Mouse (Mus musculus): Measurements from ENCODE around the gene Arrdc3.

DNA sequence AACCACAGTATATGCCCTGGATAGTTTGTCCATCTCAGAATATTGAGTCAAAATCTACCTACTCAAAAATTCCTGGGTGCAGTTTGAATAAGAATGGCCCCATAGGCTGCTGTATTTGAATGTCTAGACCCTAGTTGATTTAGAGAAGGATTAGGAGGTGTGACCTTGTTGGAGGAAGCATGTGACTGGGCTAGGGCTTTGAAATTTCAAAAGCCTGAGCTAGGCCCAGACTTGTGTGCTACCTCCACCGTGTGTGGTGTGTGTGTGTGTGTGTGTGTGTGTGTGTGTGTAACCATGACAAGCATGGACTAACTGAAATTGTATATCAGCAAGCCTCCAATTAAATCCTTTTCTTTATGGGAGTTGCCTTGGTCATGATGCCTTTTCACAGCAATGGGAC, 14.2 kb downstream of the Arrdc3 start:
- no peak for TF ChIP-seq CTCF (conservative IDR thresholded peaks at IDR 0.05; ENCODE audit: low read length)
- no peak for TF ChIP-seq NANOG (IDR thresholded peaks at IDR 0.05; ENCODE audit: borderline replicate concordance, low read length)
- TF ChIP-seq POU5F1 (IDR thresholded peaks at IDR 0.05; ENCODE audit: borderline replicate concordance, low read length) = no peak
